Mouse (Mus musculus) activated CD4-positive, CD25-positive, alpha-beta regulatory T cell, adult 4 months (primary cell): ENCODE data around the gene Ifitm10. TPM values are rescaled to one million over a fixed set of nuclear protein-coding genes. Genes with fewer than 3 reads are reported as not detected.
"Not testable (repeated sequence)": the region's sequence is repeated elsewhere in the genome, so short reads cannot be mapped to it uniquely, and the experiment has no call there.

Experiments used
- ATAC-seq: one replicate; pipeline ENCODE4 v1.8.0; 2017
- polyA plus RNA-seq, 2 experiments: library from polyadenylated mRNA; unstranded; fragments of 100-300 nt; shearing (Covaris generic); gene quantifications; one replicate each; pipeline ENCODE4 v1.2.1; 2017

Ifitm10 gene
- polyA plus RNA-seq, 2 experiments from 2014 or later: 1.9 to 2.5 TPM

GRCm38 (mm10) chr7:142360743-142361142 lies 12.8 kb downstream of the Ifitm10 start:
- no peak for ATAC-seq

GRCm38 (mm10) chr7:142359129-142359528 lies 14.4 kb downstream of the Ifitm10 start:
- no peak for ATAC-seq

- ATAC-seq: no peak
Measured at GRCm38 (mm10) chr7:142357566-142357965, 16.0 kb downstream of the Ifitm10 start.

- ATAC-seq: no peak
Measured at GRCm38 (mm10) chr7:142354661-142355233, 18.8 kb downstream of the Ifitm10 start.

GRCm38 (mm10) chr7:142353854-142354253 lies 19.7 kb downstream of the Ifitm10 start:
- peak; percentile 92 for ATAC-seq

- peak; percentile 63 for ATAC-seq
Measured at GRCm38 (mm10) chr7:142351569-142351968, 22.0 kb downstream of the Ifitm10 start.

GRCm38 (mm10) chr7:142349308-142349961 lies 24.1 kb downstream of the Ifitm10 start:
- no peak for ATAC-seq

- no peak for ATAC-seq
Measured at GRCm38 (mm10) chr7:142347542-142347941, 26.0 kb downstream of the Ifitm10 start.

- no peak for ATAC-seq
Measured at GRCm38 (mm10) chr7:142342247-142342640, 31.3 kb downstream of the Ifitm10 start.

GRCm38 (mm10) chr7:142341564-142342246 lies 31.8 kb downstream of the Ifitm10 start:
- peak; percentile 40 for ATAC-seq

GRCm38 (mm10) chr7:142340269-142340970 lies 33.1 kb downstream of the Ifitm10 start:
- peak; percentile 69 for ATAC-seq

GRCm38 (mm10) chr7:142335151-142335550 lies 38.4 kb downstream of the Ifitm10 start:
- ATAC-seq: no peak

- ATAC-seq: peak; percentile 83
Measured at GRCm38 (mm10) chr7:142334246-142334645, 39.3 kb downstream of the Ifitm10 start.

- ATAC-seq: not testable (repeated sequence)
Measured at GRCm38 (mm10) chr7:142332741-142333140, 40.8 kb downstream of the Ifitm10 start.

GRCm38 (mm10) chr7:142331281-142331680 lies 42.3 kb downstream of the Ifitm10 start:
- ATAC-seq: no peak

- no peak for ATAC-seq
Measured at GRCm38 (mm10) chr7:142330271-142330724, 43.3 kb downstream of the Ifitm10 start.

- no peak for ATAC-seq
Measured at GRCm38 (mm10) chr7:142328507-142328906, 45.0 kb downstream of the Ifitm10 start.

- no peak for ATAC-seq
Measured at GRCm38 (mm10) chr7:142326714-142327445, 46.7 kb downstream of the Ifitm10 start.

- no peak for ATAC-seq
Measured at GRCm38 (mm10) chr7:142323396-142324117, 50.0 kb downstream of the Ifitm10 start.

GRCm38 (mm10) chr7:142322641-142323040 lies 50.9 kb downstream of the Ifitm10 start:
- ATAC-seq: no peak

- ATAC-seq: not testable (repeated sequence)
Measured at GRCm38 (mm10) chr7:142321637-142322306, 51.8 kb downstream of the Ifitm10 start.
